Mouse (Mus musculus) gastrocnemius, adult 8-10 months (tissue): ENCODE data around the gene Bicra. TPM values are rescaled to one million over a fixed set of nuclear protein-coding genes. Genes with fewer than 3 reads are reported as not detected.
A peak's percentile ranks its signal among the peaks of the same experiment; 100 is the strongest.

Experiments used
- DNase-seq, 2 experiments: peaks; one replicate each; pipeline ENCODE4 v3.0.0; 2022; ENCODE audit warnings: low spot score in 2 of 2
- total RNA-seq, 4 experiments: library from RNA; stranded (reverse); gene quantifications; 2 replicates each; pipeline ENCODE4 v1.2.4; 2022

The Bicra gene
- total RNA-seq, 4 experiments from 2014 or later: 3.7 to 6.8 (median 5.6) TPM

DNA sequence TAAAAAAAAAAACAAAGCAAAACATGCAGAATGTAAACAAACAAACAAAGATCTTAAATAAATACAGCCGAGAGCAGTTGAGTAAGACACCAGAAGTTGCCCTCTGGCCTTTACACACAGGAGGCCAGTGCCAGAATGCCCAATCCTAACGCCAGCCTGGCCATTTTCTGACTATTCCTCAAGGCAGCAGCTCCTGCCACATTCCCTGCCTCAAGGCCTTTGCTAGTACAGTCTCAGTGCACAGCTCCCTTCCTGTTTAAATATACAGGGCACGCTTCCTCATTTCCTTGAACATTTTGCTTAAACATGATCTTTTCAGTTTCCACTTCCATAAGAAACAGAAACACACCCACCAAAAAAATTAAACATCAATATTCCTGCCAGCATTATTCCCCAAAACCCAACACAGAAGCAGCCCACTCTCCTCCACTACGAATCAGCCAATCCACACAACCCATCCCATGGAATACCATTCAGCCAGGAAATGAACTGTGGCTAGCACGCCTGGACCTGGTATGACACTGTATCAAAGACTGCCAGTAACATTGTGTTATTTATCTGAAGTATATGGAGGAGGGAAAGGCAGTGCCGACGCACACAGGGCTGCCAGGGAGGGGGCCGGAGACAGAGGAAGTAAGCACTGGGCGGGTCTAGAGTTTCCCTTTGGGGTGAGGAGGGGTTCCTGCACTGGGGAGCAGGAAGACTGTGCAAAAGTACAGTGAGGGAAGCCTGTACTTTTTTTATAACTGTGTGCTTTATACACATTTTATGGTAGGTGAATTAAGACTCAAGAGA is 29.5 kb downstream of the Bicra start:
- DNase-seq: no peak

GRCm38 (mm10) chr7:16015384-16015783 is 32.3 kb downstream of the Bicra start:
- no peak for DNase-seq

DNA sequence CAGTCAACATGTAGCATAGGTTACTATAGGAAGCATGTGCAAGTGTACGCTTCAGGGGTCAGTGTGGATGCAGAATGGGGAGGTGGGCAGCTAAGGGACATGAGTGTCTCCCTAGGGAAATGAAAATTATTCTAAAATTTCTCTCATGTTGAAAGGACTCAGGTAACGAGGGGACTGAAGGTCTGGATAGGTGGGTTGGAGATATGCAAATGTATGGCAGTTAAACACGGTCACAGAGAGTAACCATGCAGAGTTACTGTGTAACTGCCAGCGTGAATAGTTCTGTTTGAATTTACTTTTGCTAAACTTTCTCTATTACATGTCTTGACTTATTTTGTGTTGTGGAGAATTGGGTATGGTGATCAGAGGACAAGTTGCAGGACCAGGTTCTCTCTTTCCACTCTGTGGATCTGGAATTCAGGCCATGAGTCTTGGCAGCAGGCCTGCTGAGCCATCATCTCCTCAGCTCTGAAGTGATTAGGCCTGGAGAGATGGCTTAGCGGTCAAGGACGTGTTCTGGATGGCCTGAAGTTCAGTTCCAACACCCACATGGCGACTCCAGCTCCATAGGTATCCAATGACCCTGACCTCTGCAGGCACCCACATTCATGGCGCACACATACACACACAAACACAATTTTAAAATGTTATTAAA is 33.1 kb downstream of the Bicra start:
- peak; percentile 40 to 58 for DNase-seq

DNA sequence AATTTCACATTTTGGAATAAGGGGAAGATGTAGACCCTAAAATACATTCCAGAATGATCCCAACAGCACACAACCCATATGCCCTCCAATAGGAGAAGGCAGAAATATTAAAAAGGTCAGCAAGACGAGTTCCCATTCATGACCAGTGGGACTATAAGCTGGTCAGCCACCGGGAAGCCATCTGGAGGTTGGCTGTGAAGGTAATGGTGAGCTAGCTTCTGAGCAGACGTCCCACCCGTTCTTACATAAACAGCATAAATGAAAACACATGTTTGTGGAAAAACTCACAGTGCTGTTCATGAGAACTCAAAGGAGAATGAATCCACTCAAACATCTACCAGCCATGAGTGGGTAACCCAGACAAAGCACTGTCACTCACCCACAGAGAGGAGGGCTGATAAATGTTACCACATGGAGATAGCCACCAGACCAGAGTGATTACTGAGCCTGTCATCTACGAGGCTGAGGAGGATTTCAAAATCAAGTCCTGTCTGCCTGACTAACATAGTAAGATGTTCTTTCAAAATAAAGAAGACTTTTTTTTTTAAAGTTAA is 33.9 kb downstream of the Bicra start:
- DNase-seq: no peak

DNA sequence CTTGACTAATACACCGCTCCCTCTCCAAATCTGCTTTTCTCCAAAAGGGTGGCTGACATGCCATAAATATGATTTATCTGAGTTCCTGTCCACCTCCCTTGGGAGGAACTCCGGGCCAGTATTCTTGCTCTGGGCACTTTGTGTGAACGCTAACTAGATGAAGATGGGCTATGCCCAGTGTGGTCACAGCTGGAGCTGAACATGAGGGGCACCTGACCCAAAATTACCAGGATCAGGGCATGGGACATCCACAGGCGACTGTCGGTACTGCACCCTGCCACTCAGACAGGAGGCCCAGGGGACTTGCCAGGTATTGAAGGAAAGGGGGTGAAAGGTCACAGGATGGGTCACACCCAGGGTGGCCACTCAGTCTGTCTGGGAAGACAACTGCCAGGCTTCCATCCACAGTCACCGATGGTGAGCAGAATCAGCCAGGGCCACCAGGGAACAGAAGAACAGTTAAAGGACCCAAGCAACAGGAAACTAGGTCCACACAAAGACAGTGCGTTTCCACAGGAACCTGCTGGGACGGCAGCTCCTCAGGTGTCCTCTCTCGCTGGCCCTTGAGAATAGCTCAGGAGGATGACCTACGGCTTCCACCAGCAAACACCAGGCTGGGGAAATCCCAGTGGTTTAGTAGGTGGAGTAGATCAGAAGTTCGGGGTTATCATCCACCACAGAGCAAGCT is 35.0 kb downstream of the Bicra start:
- no peak for DNase-seq

DNA sequence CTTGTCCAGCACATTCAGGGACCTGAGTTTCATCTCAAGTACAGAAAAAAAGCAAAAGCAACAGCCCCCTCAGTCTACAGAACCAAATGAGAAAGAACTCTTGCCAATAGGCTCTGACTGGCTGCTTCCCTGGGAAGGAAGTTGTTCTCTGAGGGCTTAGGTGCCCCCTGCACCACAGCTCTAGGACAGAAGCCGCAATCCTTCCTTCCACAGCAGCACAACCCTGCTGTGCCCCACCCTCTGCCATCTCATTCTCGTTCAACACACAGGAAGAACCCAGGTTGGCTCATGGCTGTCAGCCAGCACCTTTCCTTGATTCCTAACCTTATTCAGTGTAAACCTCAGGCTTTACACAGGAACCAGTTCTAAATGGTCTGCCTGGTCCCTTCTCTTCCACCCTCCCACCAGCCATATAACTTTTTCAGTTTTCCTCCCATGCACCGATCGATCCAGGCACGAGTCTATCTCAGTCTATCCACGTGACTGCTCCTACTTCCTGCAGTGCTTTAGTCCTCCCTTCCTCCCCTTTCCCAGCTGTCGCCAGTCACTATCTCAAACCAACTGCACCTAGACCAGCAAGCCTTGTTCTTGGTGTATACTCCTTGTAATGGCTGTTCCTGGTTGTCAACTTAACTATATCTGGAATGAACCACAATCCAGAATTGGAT is 36.2 kb downstream of the Bicra start:
- no peak for DNase-seq

DNA sequence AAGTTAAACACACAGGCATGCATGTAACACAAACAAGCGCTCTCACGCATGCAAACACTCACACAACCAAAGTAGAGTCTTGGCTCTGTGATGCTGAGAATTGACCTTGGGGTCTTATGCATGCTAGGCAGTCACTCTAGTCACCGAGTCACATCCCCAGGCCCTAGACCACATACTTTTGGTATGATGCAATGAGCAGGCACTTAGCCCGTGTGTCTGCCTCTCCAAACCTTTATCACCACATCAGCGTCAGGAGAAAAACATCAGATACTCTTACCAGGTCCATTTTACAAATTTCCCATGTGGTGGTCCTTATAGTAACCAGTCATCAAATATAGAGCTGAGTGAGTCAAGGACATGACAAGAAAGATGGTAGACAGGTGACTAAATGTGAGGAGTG is 37.1 kb downstream of the Bicra start:
- DNase-seq: no peak

DNA sequence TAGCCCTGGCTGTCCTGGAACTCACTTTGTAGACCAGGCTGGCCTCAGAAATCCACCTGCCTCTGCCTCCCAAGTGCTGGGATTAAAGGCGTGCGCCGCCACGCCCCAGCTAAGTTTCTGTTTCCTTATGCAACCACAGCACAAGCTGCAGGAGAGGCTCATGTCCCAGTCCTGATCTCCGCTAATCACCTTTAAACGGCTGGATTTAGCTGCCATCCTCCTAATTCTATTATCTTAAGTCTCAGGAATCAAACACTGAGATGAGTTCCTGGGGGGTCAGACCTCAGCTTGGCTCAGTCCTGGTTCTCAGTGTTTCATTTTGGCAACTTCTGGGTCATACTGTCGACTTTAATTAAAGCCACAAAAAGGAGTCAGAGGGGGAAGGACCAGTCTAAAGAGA is 38.1 kb downstream of the Bicra start:
- no peak for DNase-seq

- no peak for DNase-seq
These were observed 42.7 kb downstream of the Bicra start for GRCm38 (mm10) chr7:16005020-16005419.

- DNase-seq: peak in 1 of 2 experiments; percentile 52
These were observed 43.4 kb downstream of the Bicra start for GRCm38 (mm10) chr7:16004177-16004856.

DNA sequence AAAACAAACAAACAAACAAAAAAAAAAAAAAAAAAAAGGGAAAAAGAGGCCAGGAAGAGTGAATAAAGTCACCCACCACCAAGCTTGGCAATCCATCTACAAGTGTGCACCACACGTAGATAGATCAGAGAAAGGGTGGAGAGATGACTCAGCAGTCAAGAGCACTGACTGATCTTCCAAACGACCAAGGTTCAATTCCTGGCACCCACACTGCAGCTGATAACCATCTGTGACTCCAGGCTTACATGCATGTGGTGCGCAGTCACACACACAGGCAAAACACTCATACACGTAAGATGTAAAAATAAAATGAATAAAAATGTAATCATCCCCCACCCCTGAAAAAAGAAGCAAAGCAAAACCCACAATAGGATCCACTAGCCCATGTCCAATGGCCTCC is 44.7 kb downstream of the Bicra start:
- DNase-seq: no peak

- DNase-seq: peak; percentile 86 to 91
These were observed 45.5 kb downstream of the Bicra start for GRCm38 (mm10) chr7:16002171-16002570.

DNA sequence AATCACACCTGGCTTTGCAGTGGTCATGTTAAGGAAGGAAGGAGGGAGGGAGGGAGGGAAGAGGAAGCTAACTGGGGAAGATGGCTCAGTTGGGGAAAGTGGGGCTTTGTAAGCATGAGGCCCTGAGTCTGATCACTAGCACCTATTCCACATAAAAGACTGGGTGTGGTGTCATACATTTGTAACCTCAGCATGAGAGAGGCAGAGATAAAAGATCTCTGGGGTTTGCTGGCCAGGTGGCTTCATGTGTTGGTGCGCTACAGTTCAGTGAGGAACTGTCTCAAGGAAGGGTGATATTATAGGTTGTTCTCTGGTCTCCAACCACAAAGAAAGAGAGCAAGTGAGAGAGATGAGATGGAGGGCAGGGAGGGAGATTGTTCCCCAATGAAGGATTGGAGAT is 46.0 kb downstream of the Bicra start:
- DNase-seq: no peak

GRCm38 (mm10) chr7:15993789-15994188 is 53.9 kb downstream of the Bicra start:
- no peak for DNase-seq

DNA sequence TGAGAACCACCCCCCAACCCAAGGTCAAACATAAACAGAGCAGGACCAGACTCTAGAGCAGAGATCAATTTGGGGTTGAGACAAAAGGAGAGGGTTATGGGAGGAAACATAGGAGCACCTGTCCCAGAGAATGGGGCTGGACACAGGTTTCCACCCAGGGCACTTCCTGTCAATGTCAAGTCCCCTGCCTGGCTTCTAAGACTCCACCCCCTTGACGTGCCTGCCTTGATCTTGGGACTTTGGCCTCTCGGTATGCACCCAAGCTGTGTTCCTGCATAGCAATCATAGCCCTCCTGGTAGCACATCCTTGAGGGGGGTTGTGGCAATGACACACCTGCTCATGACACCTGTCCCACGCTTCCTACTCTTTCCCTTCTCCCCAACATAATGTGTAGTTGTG is 54.6 kb downstream of the Bicra start:
- DNase-seq: no peak

- no peak for DNase-seq
These were observed 56.0 kb downstream of the Bicra start for GRCm38 (mm10) chr7:15991764-15992163.

- no peak for DNase-seq
These were observed 59.9 kb downstream of the Bicra start for GRCm38 (mm10) chr7:15987661-15988356.

GRCm38 (mm10) chr7:15982729-15983407 is 64.9 kb downstream of the Bicra start:
- DNase-seq: no peak

DNA sequence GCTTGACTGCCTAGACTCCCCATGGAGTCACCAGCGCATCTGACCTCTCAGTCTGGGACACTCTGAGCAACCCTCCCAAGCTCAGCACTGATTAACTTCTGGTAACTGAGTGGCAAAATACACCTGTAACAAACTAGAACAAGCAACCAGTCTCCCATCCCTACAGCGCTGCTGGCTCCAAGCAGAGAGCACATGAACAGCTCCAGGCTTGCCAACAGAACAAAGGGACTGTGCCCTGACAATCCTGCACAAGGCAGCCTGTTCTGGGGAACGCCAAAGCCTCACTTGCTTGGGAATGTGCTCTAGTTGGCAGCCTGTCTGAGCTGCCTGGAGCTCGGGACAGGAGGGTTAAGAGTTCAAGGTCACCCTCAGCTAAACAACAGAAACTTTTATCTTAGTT is 66.2 kb downstream of the Bicra start:
- no peak for DNase-seq

- DNase-seq: no peak
These were observed 67.5 kb downstream of the Bicra start for GRCm38 (mm10) chr7:15980246-15980645.
